Mouse (Mus musculus) bone marrow macrophage, adult 2 months (primary cell): Measurements from ENCODE around the gene Tbcd.

Experiments
- CTCF ChIP-seq: IDR thresholded peaks from 2 replicates; pipeline ENCODE4 v1.5.1; 2012; ENCODE audit warnings: low read depth, mild to moderate bottlenecking, low read length, moderate library complexity
- POLR2A ChIP-seq: IDR thresholded peaks from 2 replicates; pipeline ENCODE4 v1.6.1; 2012; ENCODE audit warnings: mild to moderate bottlenecking, low read depth, low read length, borderline replicate concordance

GRCm38 (mm10) chr11:121510512-121511246, 58.9 kb downstream of the Tbcd start:
- TF ChIP-seq CTCF (no peak), POLR2A (no peak)
